Mouse (Mus musculus) brain, embryonic 14.5 days (tissue): ENCODE data around the gene Nr2c2. TPM values are rescaled to one million over a fixed set of nuclear protein-coding genes. Genes with fewer than 3 reads are reported as not detected.

Experiments
- DNase-seq: peaks from one replicate; pipeline ENCODE4 v3.0.0-alpha.2; 2011; ENCODE audit warnings: low read depth
- CTCF ChIP-seq: fragments of 200-500 bp; IDR thresholded peaks from 2 replicates; pipeline ENCODE4 v1.5.1; 2012; ENCODE audit warnings: inconsistent platforms, mild to moderate bottlenecking, moderate library complexity, borderline replicate concordance; ENCODE audit not compliant: insufficient read depth, insufficient read length; ENCODE audit errors: extremely low read depth
- POLR2A ChIP-seq: fragments of 200-500 bp; IDR thresholded peaks from 2 replicates; pipeline ENCODE4 v1.6.1; 2012; ENCODE audit warnings: mild to moderate bottlenecking, inconsistent platforms, borderline replicate concordance; ENCODE audit not compliant: poor library complexity, insufficient read depth, insufficient read length, severe bottlenecking; ENCODE audit errors: extremely low read depth
- polyA plus RNA-seq: library from polyadenylated mRNA; depleted of rRNA; stranded (reverse); fragments of >200 nt; gene quantifications from 2 replicates; pipeline ENCODE4 v1.2.3, GENCODE M21; 2012; rRNA removed

The Nr2c2 gene
- polyA plus RNA-seq, 1 experiment: 44.6 TPM

GRCm38 (mm10) chr6:92214055-92214772 is 123.0 kb downstream of the Nr2c2 start:
- DNase-seq: no peak
- no peak for TF ChIP-seq POLR2A
- TF ChIP-seq CTCF: no peak

GRCm38 (mm10) chr6:92214773-92215449 is 123.7 kb downstream of the Nr2c2 start, which contains the start of gene Rbsn:
TSS of gene Rbsn (minus strand) at chr6:92214925.
- peak; percentile 7; the same call in 1 of the 2 replicates for TF ChIP-seq CTCF
- TF ChIP-seq POLR2A: peak; percentile 71; the same call in 1 of the 2 replicates
- peak; percentile 98 for DNase-seq

- TF ChIP-seq CTCF (peak; percentile 66; the same call in 1 of the 2 replicates), POLR2A (no peak)
- DNase-seq: peak; percentile 73
Measured at GRCm38 (mm10) chr6:92219445-92219844, 128.3 kb downstream of the Nr2c2 start.

GRCm38 (mm10) chr6:92221604-92222003 is 130.4 kb downstream of the Nr2c2 start:
- TF ChIP-seq CTCF: no peak
- no peak for DNase-seq

DNA sequence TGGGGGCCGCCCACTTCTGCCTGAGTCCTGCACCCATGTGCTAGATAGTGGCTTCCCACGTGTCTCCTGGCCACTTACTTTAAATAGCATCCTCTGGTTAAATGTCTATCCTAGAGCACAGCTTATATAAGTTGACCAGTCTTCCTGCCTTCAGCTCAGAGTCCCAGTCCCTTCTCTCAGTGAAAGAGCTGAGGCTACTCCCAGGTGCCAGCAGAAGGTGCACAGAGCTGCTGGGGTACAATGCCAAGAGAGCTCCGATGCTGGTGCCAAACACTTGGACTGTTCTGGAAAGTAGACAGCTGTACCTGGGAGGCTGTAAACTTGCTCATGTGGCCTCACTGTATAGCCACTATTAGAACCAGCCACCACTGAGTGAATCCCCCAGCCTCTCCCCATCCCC is 130.8 kb downstream of the Nr2c2 start:
- no peak for DNase-seq
- TF ChIP-seq CTCF: no peak
- no peak for TF ChIP-seq POLR2A

Other genes starting within 250 kb of the Nr2c2 start
- gene Ccdc174, start 213.3 kb upstream of the Nr2c2 start, polyA plus RNA-seq: 17.9 and 20.5 TPM in 2 replicates
- gene 4930590J08Rik, start 188.6 kb upstream of the Nr2c2 start, polyA plus RNA-seq: 2.9 and 4.4 TPM in 2 replicates
- gene Fgd5, start 112.5 kb upstream of the Nr2c2 start, polyA plus RNA-seq: 7.9 and 16.9 TPM in 2 replicates
- 32.1 and 34.9 TPM in 2 replicates for gene Mrps25, start 92.6 kb downstream of the Nr2c2 start, polyA plus RNA-seq
- 19.5 and 25.5 TPM in 2 replicates for gene Rbsn, start 123.5 kb downstream of the Nr2c2 start, polyA plus RNA-seq
- gene Trh, start 153.3 kb downstream of the Nr2c2 start, polyA plus RNA-seq: 2.5 and 3.0 TPM in 2 replicates